In genomic region chr12:26316261-26316660, GRCm38 (mm10) we compare ENCODE assay signal across 17 mouse cellular contexts.
A peak's percentile ranks its signal among the peaks of the same experiment; 100 is the strongest.
DNase-seq lines count a peak whose midpoint lies in the region; ATAC-seq and TF ChIP-seq lines count a peak whose summit lies in the region.
"Had no signal": no experiment of that assay in that cellular context is flagged by ENCODE, and none has a peak within 500 bp of the region (broad histone marks: within the 10 kb centered on the region; RNA-seq: fewer than 3 reads in every experiment).

No protein-coding gene starts in this region.

- intact Hi-C loops in heart, adult 2 months (cut with DNase I): loop anchor here (2.0 to 10.0 kb wide), 3 partner anchors 15 to 451 kb away; partner anchors contain the start of gene Cmpk2

- 38% methylated on average over 3 of the region's 3 CpGs for WGBS in heart, adult 2 months
- WGBS in heart, embryonic 11.5 days (ENCODE audit: insufficient replicate concordance): 69% methylated on average over 3 of the region's 3 CpGs

- peaks cover 4% of the 10 kb centered on the region; the same call in 1 of the 2 replicates for H3K36me3 ChIP-seq in heart, adult 2 months (ENCODE audit: control insufficient read depth, insufficient read depth, low read length)
- H3K36me3 ChIP-seq in heart, embryonic 11.5 days (ENCODE audit: control insufficient read depth, insufficient read depth, low read length): 0 out of 2 replicates have a peak, but pooled peaks cover 2% of the 10 kb centered on the region
- H3K36me3 ChIP-seq: liver, embryonic 13.5 days; midbrain, embryonic 15.5 days had no signal

- no peak overlapping the region for H3K9ac ChIP-seq in heart, adult 2 months (ENCODE audit: low read depth, low read length)
- H3K9ac ChIP-seq in heart, embryonic 11.5 days (ENCODE audit: low read depth, low read length): no peak overlapping the region
- H3K9ac ChIP-seq: hindbrain, embryonic 15.5 days; liver, embryonic 13.5 days; midbrain, embryonic 15.5 days; neural tube, embryonic 15.5 days had no signal

- H3K27me3 ChIP-seq in heart, adult 2 months (ENCODE audit: control insufficient read depth, insufficient read depth, low read length): no peaks in the 10 kb centered on the region
- H3K27me3 ChIP-seq in heart, embryonic 11.5 days (ENCODE audit: control insufficient read depth, insufficient read depth, low read length): no peaks in the 10 kb centered on the region
- H3K27me3 ChIP-seq: hindbrain, embryonic 15.5 days; liver, embryonic 13.5 days; midbrain, embryonic 15.5 days; neural tube, embryonic 15.5 days had no signal

- ATAC-seq in heart, embryonic 11.5 days (replicated peaks; ENCODE audit: insufficient number of reproducible peaks, low FRiP score, low TSS enrichment): no peak
- ATAC-seq: CD4-positive, CD25-positive, alpha-beta regulatory T cell, adult 4 months; midbrain, embryonic 15.5 days had no signal

- H3K4me2 ChIP-seq in heart, embryonic 11.5 days: no peak overlapping the region
- H3K4me2 ChIP-seq: hindbrain, embryonic 15.5 days; liver, embryonic 13.5 days; midbrain, embryonic 15.5 days; neural tube, embryonic 15.5 days had no signal

- no peak overlapping the region for H3K4me3 ChIP-seq in heart, adult 2 months
- H3K4me3 ChIP-seq in heart, embryonic 11.5 days (ENCODE audit: low read depth, low read length): no peak overlapping the region
- H3K4me3 ChIP-seq: hindbrain, embryonic 15.5 days; left cerebral cortex, adult 2 months; liver, embryonic 13.5 days; midbrain, embryonic 15.5 days; neural tube, embryonic 15.5 days had no signal

- TF ChIP-seq CTCF in heart, adult 2 months (IDR thresholded peaks at IDR 0.05): no peak

- no peaks in the 10 kb centered on the region for H3K9me3 ChIP-seq in heart, embryonic 11.5 days (replicated peaks; ENCODE audit: control insufficient read depth, low read length)
- H3K9me3 ChIP-seq: hindbrain, embryonic 15.5 days; liver, embryonic 13.5 days; midbrain, embryonic 15.5 days; neural tube, embryonic 15.5 days had no signal

- no peaks in the 10 kb centered on the region for H3K79me2 ChIP-seq in heart, adult 2 months (replicated peaks; ENCODE audit: control insufficient read depth, insufficient read depth, low read length)

- no peak for TF ChIP-seq EP300 in heart, adult 2 months (IDR thresholded peaks at IDR 0.05; ENCODE audit: insufficient read depth, low read depth, low read length)

- H3K27ac ChIP-seq in heart, adult 2 months: no peak overlapping the region
- H3K27ac ChIP-seq in heart, embryonic 11.5 days (ENCODE audit: low read depth, low read length): no peak overlapping the region
- H3K27ac ChIP-seq: hindbrain, embryonic 15.5 days; left cerebral cortex, adult 2 months; liver, embryonic 13.5 days; midbrain, embryonic 15.5 days; neural tube, embryonic 15.5 days; stomach, postnatal 0 days had no signal

- peak; percentile 51 to 61 for DNase-seq in heart, adult 2 months
- peak; percentile 30 for DNase-seq in adrenal gland, adult 8-10 months
- peak; percentile 95 for DNase-seq in gonadal fat pad, adult 2 months (ENCODE audit: low read depth)
- peak; percentile 72 for DNase-seq in lung, postnatal 25 days (ENCODE audit: low spot score)
- no peak for DNase-seq in cerebellum, postnatal 36 days
- no peak for DNase-seq in thymus, postnatal 10 days (ENCODE audit: low spot score in 2 of 2)
- no peak for DNase-seq in right cerebral cortex, postnatal 36 days (ENCODE audit: low spot score in 2 of 2)
- DNase-seq: kidney, postnatal 10 days; liver, embryonic 13.5 days; right cerebral cortex, postnatal 4 days had no signal

- no peak for TF ChIP-seq POLR2A in heart, adult 2 months (IDR thresholded peaks at IDR 0.05; ENCODE audit: insufficient read depth, low read depth, low read length)

- H3K4me1 ChIP-seq in heart, adult 2 months (ENCODE audit: control insufficient read depth, insufficient read depth, low read length): no peaks in the 10 kb centered on the region
- no peaks in the 10 kb centered on the region for H3K4me1 ChIP-seq in heart, embryonic 11.5 days (ENCODE audit: control insufficient read depth, insufficient read depth, low read length)
- H3K4me1 ChIP-seq: hindbrain, embryonic 15.5 days; liver, embryonic 13.5 days; midbrain, embryonic 15.5 days; neural tube, embryonic 15.5 days had no signal

Comparison
In these comparisons a context has a peak if more than half of its experiments do, and no peak if none do; other contexts are left out.
1. DNase-seq: peak in heart, adult 2 months (2 of 2), adrenal gland, adult 8-10 months (single experiment), gonadal fat pad, adult 2 months (single experiment) and lung, postnatal 25 days (single experiment); none in cerebellum, postnatal 36 days (0 of 2), thymus, postnatal 10 days (0 of 2) and right cerebral cortex, postnatal 36 days (0 of 2).